Mouse (Mus musculus) brain, embryonic 18.5 days (tissue): ENCODE data around the gene Fam19a2.

Experiments
- DNase-seq: peaks from one replicate; pipeline ENCODE4 v3.0.0-alpha.2; 2012; ENCODE audit warnings: low read depth, low spot score

Gene Fam19a2

DNA sequence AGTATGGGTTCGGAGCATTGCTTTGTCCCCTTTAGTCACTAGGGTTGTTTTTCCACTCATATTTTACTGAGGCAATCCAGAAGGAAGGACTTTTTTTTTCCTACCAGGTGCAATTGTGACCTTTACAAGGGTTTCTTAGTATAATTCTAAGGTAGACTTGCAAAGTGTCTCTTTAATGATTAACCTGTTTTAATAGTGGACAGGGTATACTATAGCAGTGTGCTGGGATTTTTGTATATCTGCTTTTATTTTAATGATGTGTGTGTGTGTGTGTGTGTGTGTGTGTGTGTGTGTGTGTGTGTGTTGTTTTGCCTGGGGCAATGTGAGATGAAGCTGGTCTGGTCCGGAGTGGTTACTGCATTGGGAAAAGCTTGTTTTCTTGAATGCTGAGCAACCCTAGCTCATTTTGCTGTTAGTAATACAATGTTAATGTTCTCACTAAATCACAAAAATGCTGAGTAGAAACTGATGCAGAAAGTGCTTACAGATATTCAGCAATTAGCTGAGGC lies 458.2 kb downstream of the Fam19a2 start:
- DNase-seq = no peak

DNA sequence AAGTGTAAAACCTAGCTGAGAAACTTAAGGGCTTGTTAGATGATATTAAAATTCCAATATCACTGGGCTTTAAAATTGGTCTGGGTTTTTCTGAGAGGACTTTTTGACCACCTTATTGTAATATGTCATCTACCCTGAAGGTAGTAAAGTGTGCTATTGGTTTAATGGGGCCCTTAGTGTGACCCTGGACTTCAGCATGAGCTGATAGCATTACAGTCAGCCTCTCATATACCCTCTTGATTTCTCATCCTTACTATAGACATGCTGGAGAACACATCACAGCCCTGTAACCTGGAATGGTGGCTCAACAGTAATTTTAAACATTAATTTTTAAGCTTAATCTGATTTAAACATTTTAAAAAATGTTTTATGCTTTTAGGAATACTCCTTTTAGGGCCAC lies 459.8 kb downstream of the Fam19a2 start:
- no peak for DNase-seq

DNA sequence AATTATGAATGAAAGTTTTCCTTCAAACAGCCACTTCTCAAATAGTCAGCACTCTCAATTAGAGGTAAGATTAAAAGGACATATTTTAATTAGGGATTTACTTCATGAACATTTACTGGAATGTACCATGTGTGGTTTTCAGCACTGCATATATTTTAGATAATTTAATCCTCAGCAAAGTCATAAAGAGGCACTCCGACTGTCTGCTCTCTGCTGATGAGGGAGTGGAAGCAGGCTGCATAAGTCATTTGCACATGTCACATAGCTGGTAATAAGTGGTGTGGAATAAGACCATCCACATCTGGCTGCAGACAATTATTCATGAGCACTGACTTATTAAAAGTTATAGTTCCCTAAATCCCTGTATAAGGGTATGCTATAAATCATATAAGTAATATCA lies 484.5 kb downstream of the Fam19a2 start:
- no peak for DNase-seq

DNA sequence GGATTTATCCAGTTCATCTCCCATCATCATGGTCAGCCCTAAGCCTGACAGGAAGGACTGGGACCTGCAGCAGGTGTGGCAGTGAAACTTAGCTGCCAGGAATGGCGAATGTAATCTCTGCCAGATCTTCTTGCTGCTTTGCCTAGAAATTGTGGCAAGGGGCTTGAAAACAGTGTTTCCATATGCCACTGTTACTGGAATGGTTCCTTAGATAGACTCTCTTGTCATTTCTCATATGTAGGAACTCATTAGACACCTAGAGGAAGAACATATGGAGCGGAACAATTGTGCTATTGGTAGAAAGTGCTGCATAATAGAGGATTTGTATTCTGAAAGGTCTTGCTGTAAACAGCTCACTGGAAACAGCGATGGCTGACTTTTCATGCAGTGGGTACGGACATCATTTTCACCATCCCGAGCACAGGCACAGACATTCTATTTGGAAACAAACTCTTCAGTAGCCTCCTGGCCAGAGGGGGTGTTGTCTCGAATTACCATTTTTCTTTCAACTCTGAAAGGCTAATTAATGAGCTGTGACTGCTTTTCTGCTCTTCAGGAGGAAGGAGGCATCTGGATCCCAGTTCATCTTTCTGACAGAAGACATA lies 488.0 kb downstream of the Fam19a2 start:
- no peak for DNase-seq

DNA sequence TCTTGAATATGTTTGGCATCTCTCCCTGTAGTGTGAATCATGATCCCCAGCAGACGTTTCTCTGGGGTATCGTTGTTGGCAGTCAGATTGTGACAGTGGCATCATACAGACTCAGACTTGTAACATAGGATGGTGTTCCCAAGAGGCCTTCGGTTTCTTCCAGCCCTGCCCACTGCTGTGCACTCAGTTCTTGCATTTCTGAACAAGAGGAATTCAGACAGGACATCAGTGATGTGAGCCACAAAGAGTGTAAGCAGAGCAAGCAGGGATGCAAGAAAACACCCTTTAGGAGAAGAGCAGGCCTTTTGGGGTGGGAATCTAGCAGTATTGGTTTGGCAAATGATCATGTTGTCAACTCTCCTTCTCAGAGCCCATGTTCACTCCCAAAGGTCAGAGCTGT lies 489.0 kb downstream of the Fam19a2 start:
- no peak for DNase-seq

DNA sequence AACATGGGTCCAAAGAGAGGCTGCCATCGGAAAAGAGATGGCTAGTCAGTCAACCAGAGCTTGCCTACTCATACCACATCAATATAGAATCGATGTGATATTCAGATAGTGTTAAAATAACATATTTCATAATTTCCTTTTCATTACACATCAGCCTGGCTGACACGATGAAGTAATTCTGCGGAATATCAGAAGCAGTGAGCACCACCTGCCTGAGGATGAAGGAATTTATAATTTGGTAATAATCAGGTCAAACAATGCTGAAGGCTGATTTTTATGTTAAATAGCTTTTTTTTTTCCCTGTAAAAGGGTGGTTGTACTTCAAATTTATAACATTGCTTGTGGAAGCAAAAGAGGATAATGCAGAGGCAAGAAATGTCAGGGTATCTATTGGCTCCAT lies 490.2 kb downstream of the Fam19a2 start:
- DNase-seq = no peak

DNA sequence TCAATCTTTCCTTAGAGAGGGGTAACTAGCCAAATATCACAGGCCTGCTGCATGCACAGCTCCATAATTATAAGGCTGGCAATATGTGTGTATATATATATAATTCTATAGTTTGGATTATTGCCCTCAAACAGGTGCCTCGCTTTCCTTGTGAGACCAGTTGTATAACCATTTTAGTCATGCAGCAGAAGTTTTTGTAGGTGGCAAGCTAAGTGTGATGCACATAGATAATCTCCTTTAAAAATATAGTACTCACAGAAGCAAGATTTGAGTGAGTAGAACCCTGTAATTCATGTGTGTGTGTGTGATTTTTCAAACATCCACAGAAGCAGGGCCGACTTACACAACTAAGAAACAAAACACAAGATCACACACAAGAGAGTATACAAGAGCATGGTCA lies 525.6 kb downstream of the Fam19a2 start:
- DNase-seq = no peak
